Mouse (Mus musculus) T-helper 2 cell (primary cell): ENCODE data around the gene Fbln5.

Experiments
- in situ Hi-C: fragments of 300-600 bp; cut with MboI, MseI; formaldehyde crosslinking; loops from one replicate; pipeline ENCODE4 v1.15.1; 2025; ENCODE audit warnings: high pct_unique_total_duplicates

The Fbln5 gene

GRCm38 (mm10) chr12:101762054-101762453 is 56.8 kb downstream of the Fbln5 start:
- in situ Hi-C loops: no loop called here

- in situ Hi-C loops: no loop called here
Measured at GRCm38 (mm10) chr12:101759440-101760045, 59.3 kb downstream of the Fbln5 start.

- in situ Hi-C loops: no loop called here
Measured at GRCm38 (mm10) chr12:101758698-101759097, 60.2 kb downstream of the Fbln5 start.

- in situ Hi-C loops: no loop called here
Measured at GRCm38 (mm10) chr12:101742375-101742774, 76.5 kb downstream of the Fbln5 start.

- in situ Hi-C loops: no loop called here
Measured at GRCm38 (mm10) chr12:101740486-101740885, 78.4 kb downstream of the Fbln5 start.

GRCm38 (mm10) chr12:101740045-101740444 is 78.8 kb downstream of the Fbln5 start:
- in situ Hi-C loops: no loop called here

- in situ Hi-C loops: no loop called here
Measured at GRCm38 (mm10) chr12:101718755-101719150, 100.1 kb downstream of the Fbln5 start.

- in situ Hi-C loops: no loop called here
Measured at GRCm38 (mm10) chr12:101718054-101718754, 100.7 kb downstream of the Fbln5 start, which contains the start of gene Tc2n. TSS of gene Tc2n (minus strand) at chr12:101718523.

- in situ Hi-C loops: no loop called here
Measured at GRCm38 (mm10) chr12:101699176-101699575, 119.7 kb downstream of the Fbln5 start.
